Mouse (Mus musculus): ENCODE data around the gene Foxk2. TPM values are rescaled to one million over a fixed set of nuclear protein-coding genes. Genes with fewer than 3 reads are reported as not detected.

Foxk2 gene
- polyA plus RNA-seq, 1 experiment from 2014 or later = 17.8 TPM

DNA sequence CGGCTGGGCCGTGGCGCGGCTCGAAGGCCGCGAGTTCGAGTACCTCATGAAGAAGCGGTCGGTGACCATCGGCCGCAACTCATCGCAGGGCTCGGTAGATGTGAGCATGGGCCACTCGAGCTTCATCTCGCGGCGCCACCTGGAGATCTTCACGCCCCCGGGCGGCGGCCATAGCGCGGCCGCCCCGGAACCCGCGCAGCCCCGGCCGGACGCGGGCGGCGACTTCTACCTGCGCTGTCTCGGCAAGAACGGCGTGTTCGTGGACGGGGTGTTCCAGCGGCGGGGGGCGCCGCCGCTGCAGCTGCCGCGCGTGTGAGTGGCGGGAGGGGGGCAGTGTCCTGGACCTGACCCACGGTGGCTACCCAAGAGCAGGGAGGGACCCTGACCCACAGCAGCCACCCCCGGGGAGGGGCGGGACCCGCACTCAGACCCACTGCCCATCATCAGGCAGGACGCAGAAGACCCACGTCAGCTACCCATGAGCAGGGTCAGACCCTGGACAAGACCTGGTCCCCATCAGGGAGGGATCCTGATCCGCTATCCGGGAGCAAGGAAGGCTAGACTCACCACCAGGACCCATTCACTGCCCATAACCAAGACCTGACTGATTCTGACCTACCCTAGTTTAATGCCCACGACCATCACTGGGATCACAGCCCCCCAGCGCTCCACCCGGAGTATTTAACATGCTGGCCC lies 569 bp downstream of the Foxk2 start:
- Histone ChIP-seq H3K9ac (ENCODE audit: low read length) (peak overlapping the region; percentile 97), H3K4me2 (ENCODE audit: low read length) (peak overlapping the region; percentile 89), H3K36me3 (ENCODE audit: control insufficient read depth, insufficient read depth, low read length) (peaks cover 44% of the 10 kb centered on the region), H3K27me3 (replicated peaks; ENCODE audit: control insufficient read depth, insufficient read depth, low read length) (no peaks in the 10 kb centered on the region), H3K4me3 (ENCODE audit: low read depth, low read length) (peak overlapping the region; percentile 100), H3K4me1 (ENCODE audit: control insufficient read depth, insufficient read depth, low read length) (peaks cover 7% of the 10 kb centered on the region), H3K9me3 (replicated peaks; ENCODE audit: control insufficient read depth, low read length) (no peaks in the 10 kb centered on the region), H3K27ac (ENCODE audit: low read depth, low read length) (peak overlapping the region; percentile 83)
- under 1% methylated on average over 43 of the region's 60 CpGs for WGBS
- DNase-seq (ENCODE audit: low spot score) (no peak), ATAC-seq (peak; percentile 4; the same call in 1 of the 2 replicates)

DNA sequence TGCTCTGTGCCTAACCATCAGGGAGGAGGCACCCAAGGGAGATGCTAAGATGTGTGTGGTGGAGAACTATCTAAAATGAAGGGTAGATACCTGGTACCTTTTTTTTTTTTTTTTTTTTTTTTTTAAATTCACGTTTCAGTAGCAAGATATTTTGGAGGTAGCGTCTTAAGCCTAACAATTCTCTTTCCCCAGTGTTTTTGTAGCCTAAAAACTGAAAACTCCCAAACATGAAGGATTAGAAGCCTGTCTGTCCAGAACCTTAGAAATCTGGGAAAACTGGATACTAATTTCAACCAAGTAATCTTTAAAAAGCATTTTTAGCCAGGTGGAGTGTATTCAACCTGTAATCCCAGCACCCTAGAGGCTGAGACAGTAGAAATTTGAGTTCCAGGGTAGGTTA lies 1.3 kb downstream of the Foxk2 start:
- ATAC-seq (no peak), DNase-seq (ENCODE audit: low spot score) (no peak)
- Histone ChIP-seq H3K4me1 (ENCODE audit: control insufficient read depth, insufficient read depth, low read length) (peaks cover 7% of the 10 kb centered on the region), H3K4me2 (ENCODE audit: low read length) (peak overlapping the region; percentile 89), H3K27me3 (replicated peaks; ENCODE audit: control insufficient read depth, insufficient read depth, low read length) (no peaks in the 10 kb centered on the region), H3K27ac (ENCODE audit: low read depth, low read length) (no peak overlapping the region), H3K9ac (ENCODE audit: low read length) (peak overlapping the region; percentile 97), H3K4me3 (ENCODE audit: low read depth, low read length) (peak overlapping the region; percentile 100), H3K36me3 (ENCODE audit: control insufficient read depth, insufficient read depth, low read length) (peaks cover 43% of the 10 kb centered on the region), H3K9me3 (replicated peaks; ENCODE audit: control insufficient read depth, low read length) (no peaks in the 10 kb centered on the region)
- 49% methylated on average over 2 of the region's 2 CpGs for WGBS

DNA sequence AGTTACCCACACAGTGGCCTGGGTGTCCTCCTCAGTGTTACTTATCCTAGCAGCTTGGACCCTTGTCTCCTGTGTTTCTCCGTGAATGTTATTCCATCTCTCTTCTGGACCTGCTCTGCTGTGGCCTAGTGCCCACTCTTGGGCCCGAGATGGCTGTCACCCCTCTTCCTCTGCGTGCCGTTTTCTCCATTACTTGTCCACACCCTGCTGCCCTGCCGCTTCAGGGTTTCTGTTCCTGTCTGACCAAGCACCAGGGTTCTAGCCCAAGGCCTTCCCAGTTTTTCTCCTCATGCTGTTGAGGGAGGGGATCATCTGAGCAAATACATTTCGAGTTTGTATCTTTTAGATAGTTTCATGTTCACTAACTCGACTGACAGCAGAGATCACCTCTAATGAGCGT lies 17.7 kb downstream of the Foxk2 start:
- Histone ChIP-seq H3K4me1 (ENCODE audit: control insufficient read depth, insufficient read depth, low read length) (no peaks in the 10 kb centered on the region), H3K9me3 (replicated peaks; ENCODE audit: control insufficient read depth, low read length) (no peaks in the 10 kb centered on the region), H3K36me3 (ENCODE audit: control insufficient read depth, insufficient read depth, low read length) (peaks cover 6% of the 10 kb centered on the region; the same call in 1 of the 2 replicates), H3K4me3 (ENCODE audit: low read depth, low read length) (no peak overlapping the region), H3K27ac (ENCODE audit: low read depth, low read length) (no peak overlapping the region), H3K9ac (ENCODE audit: low read length) (no peak overlapping the region), H3K27me3 (replicated peaks; ENCODE audit: control insufficient read depth, insufficient read depth, low read length) (no peaks in the 10 kb centered on the region), H3K4me2 (ENCODE audit: low read length) (no peak overlapping the region)
- ATAC-seq (no peak), DNase-seq (ENCODE audit: low spot score) (no peak)
- WGBS = 92% methylated on average over 8 of the region's 8 CpGs

DNA sequence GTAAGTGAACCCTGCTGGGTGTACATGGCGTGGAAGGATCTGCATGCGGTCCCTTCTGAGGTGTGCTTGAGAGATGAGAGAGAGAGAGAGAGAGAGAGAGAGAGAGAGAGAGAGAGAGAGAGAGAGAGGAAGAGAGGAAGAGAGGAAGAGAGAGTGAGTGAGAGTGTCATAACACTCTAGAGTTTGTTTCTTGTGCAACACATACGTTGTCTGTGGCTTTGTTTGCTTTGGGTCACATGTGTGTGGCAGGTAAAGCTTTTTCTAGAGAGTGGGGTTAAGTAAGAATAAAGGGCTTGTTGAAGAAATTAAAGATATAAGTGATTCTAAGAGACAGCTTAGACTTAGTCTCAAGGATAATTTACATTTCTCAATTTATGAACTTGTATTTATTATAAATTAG lies 18.2 kb downstream of the Foxk2 start:
- no peaks in the 10 kb centered on the region for H3K27me3 ChIP-seq (replicated peaks; ENCODE audit: control insufficient read depth, insufficient read depth, low read length)
- 90% methylated on average over 3 of the region's 3 CpGs for WGBS
- no peak overlapping the region for H3K4me3 ChIP-seq (ENCODE audit: low read depth, low read length)
- DNase-seq (ENCODE audit: low spot score) = no peak
- no peaks in the 10 kb centered on the region for H3K4me1 ChIP-seq (ENCODE audit: control insufficient read depth, insufficient read depth, low read length)
- no peak overlapping the region for H3K27ac ChIP-seq (ENCODE audit: low read depth, low read length)
- ATAC-seq = no peak
- no peaks in the 10 kb centered on the region for H3K9me3 ChIP-seq (replicated peaks; ENCODE audit: control insufficient read depth, low read length)
- H3K9ac ChIP-seq (ENCODE audit: low read length) = no peak overlapping the region
- no peak overlapping the region for H3K4me2 ChIP-seq (ENCODE audit: low read length)
- H3K36me3 ChIP-seq (ENCODE audit: control insufficient read depth, insufficient read depth, low read length) = peaks cover 6% of the 10 kb centered on the region; the same call in 1 of the 2 replicates

DNA sequence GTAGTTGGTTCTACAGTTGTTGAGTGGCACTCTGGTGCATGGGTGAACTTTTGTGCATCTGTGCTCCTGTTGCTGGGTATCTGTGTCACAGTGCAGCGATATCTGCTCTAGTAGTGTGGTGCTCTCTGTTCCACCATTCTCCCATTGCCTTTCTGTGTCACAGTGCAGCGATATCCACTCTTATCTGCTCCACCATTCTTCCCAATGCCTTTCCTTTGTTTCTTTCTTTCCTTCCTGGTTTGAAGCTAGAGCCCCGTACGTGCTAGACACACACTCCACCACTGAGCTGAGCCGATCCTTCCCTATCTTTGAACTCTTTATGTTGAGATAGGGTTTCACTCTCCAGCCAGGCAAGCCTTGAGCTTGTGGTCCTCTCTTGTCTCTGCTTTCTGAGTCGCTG lies 23.1 kb downstream of the Foxk2 start:
- Histone ChIP-seq H3K27ac (ENCODE audit: low read depth, low read length) (no peak overlapping the region), H3K4me2 (ENCODE audit: low read length) (no peak overlapping the region), H3K4me1 (ENCODE audit: control insufficient read depth, insufficient read depth, low read length) (no peaks in the 10 kb centered on the region), H3K27me3 (replicated peaks; ENCODE audit: control insufficient read depth, insufficient read depth, low read length) (no peaks in the 10 kb centered on the region), H3K36me3 (ENCODE audit: control insufficient read depth, insufficient read depth, low read length) (peaks cover 40% of the 10 kb centered on the region), H3K9ac (ENCODE audit: low read length) (no peak overlapping the region), H3K9me3 (replicated peaks; ENCODE audit: control insufficient read depth, low read length) (no peaks in the 10 kb centered on the region), H3K4me3 (ENCODE audit: low read depth, low read length) (no peak overlapping the region)
- WGBS = 90% methylated on average over 6 of the region's 6 CpGs
- ATAC-seq (no peak), DNase-seq (ENCODE audit: low spot score) (no peak)

DNA sequence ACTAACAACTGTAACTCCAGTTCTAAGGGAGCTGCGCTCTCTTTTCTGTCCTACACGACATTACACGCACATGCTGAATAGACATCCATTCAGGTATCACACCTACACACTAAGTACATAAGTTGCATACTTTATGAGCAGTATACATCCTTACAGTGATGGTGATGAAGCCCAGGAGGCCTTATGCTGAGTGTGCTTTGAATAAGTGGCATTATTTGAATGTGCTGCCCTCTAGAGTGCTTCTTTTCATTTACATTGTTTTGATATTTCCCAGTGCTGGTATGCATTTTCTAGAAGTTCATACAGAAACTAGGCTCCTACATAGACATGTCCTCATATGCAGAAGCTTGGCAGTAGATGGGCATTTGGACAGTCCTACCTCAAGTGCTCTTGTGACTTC lies 30.1 kb downstream of the Foxk2 start:
- Histone ChIP-seq H3K27ac (ENCODE audit: low read depth, low read length) (no peak overlapping the region), H3K36me3 (ENCODE audit: control insufficient read depth, insufficient read depth, low read length) (peaks cover 88% of the 10 kb centered on the region), H3K4me2 (ENCODE audit: low read length) (no peak overlapping the region), H3K27me3 (replicated peaks; ENCODE audit: control insufficient read depth, insufficient read depth, low read length) (no peaks in the 10 kb centered on the region), H3K4me1 (ENCODE audit: control insufficient read depth, insufficient read depth, low read length) (no peaks in the 10 kb centered on the region), H3K9me3 (replicated peaks; ENCODE audit: control insufficient read depth, low read length) (no peaks in the 10 kb centered on the region), H3K9ac (ENCODE audit: low read length) (no peak overlapping the region), H3K4me3 (ENCODE audit: low read depth, low read length) (no peak overlapping the region)
- ATAC-seq (no peak), DNase-seq (ENCODE audit: low spot score) (no peak)
- 90% methylated on average over 3 of the region's 3 CpGs for WGBS

DNA sequence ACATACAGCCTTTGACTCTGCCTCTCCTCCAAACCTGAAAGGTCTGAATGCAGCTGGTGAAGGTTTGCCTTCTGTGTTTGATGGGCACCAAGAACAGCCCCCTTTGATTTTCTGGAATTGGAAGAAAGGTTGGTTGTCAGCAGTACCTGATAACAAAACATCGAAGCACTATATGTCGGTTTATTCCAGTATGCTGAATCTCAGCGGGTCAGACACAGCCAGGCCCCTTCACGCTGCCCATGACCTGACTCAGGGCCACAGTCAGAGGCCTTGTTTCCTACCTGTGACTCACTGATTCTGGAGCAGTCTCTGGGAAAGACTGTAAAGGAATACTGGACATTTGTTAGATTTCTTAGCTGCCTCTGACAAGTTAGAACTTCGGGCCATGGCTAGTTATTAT lies 35.0 kb downstream of the Foxk2 start:
- DNase-seq (ENCODE audit: low spot score) = no peak
- H3K4me2 ChIP-seq (ENCODE audit: low read length) = no peak overlapping the region
- H3K27ac ChIP-seq (ENCODE audit: low read depth, low read length) = no peak overlapping the region
- no peaks in the 10 kb centered on the region for H3K4me1 ChIP-seq (ENCODE audit: control insufficient read depth, insufficient read depth, low read length)
- H3K9me3 ChIP-seq (replicated peaks; ENCODE audit: control insufficient read depth, low read length) = no peaks in the 10 kb centered on the region
- no peak for ATAC-seq
- no peak overlapping the region for H3K4me3 ChIP-seq (ENCODE audit: low read depth, low read length)
- H3K36me3 ChIP-seq (ENCODE audit: control insufficient read depth, insufficient read depth, low read length) = peaks cover 85% of the 10 kb centered on the region
- no peaks in the 10 kb centered on the region for H3K27me3 ChIP-seq (replicated peaks; ENCODE audit: control insufficient read depth, insufficient read depth, low read length)
- H3K9ac ChIP-seq (ENCODE audit: low read length) = no peak overlapping the region
- WGBS = 98% methylated on average over 5 of the region's 5 CpGs

DNA sequence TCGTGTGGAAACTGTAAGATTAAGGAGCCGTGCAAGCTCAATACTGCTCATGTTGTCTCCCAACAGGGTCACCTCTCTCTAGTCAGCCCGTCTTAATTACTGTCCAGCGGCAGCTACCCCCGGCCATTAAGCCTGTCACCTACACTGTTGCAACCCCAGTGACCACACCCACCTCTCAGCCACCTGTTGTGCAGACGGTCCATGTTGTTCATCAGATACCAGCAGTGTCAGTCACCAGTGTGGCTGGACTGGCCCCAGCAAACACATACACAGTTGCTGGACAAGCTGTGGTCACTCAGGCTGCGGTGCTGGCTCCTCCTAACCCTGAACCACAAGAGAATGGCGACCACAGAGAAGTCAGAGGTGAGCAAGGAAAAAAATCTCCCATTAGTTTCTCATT lies 38.7 kb downstream of the Foxk2 start:
- Histone ChIP-seq H3K4me1 (ENCODE audit: control insufficient read depth, insufficient read depth, low read length) (no peaks in the 10 kb centered on the region), H3K9me3 (replicated peaks; ENCODE audit: control insufficient read depth, low read length) (no peaks in the 10 kb centered on the region), H3K4me2 (ENCODE audit: low read length) (no peak overlapping the region), H3K27ac (ENCODE audit: low read depth, low read length) (no peak overlapping the region), H3K27me3 (replicated peaks; ENCODE audit: control insufficient read depth, insufficient read depth, low read length) (no peaks in the 10 kb centered on the region), H3K4me3 (ENCODE audit: low read depth, low read length) (no peak overlapping the region), H3K9ac (ENCODE audit: low read length) (no peak overlapping the region), H3K36me3 (ENCODE audit: control insufficient read depth, insufficient read depth, low read length) (peaks cover 84% of the 10 kb centered on the region)
- no peak for ATAC-seq
- WGBS = 91% methylated on average over 8 of the region's 8 CpGs
- DNase-seq (ENCODE audit: low spot score) = no peak

DNA sequence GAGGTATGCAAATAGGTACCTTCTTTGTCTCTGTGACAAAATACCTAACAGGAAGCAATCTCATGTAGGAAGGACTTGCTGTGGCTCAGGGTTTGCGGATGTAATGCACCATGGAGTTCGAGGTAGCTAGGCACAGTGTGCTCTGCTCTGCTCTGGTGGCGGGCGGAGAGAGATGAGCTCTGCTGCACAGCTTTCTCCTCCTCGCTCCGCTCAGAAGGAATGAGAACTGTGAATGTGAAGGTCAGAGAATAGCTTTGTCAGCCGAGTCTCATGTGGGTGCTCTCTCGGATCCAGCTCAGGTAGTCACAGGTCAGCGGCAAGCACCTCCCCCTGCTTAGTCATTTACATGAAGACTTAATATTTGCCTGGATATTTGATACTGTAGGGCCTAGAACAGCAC lies 40.5 kb downstream of the Foxk2 start:
- DNase-seq (ENCODE audit: low spot score) = no peak
- peaks cover 87% of the 10 kb centered on the region for H3K36me3 ChIP-seq (ENCODE audit: control insufficient read depth, insufficient read depth, low read length)
- 94% methylated on average over 9 of the region's 9 CpGs for WGBS

More for the DNA sequence above, 40.5 kb downstream of the Foxk2 start:
- ATAC-seq = no peak
- no peaks in the 10 kb centered on the region for H3K4me1 ChIP-seq (ENCODE audit: control insufficient read depth, insufficient read depth, low read length)
- H3K27me3 ChIP-seq (replicated peaks; ENCODE audit: control insufficient read depth, insufficient read depth, low read length) = no peaks in the 10 kb centered on the region
- H3K9me3 ChIP-seq (replicated peaks; ENCODE audit: control insufficient read depth, low read length) = no peaks in the 10 kb centered on the region
- no peak overlapping the region for H3K27ac ChIP-seq (ENCODE audit: low read depth, low read length)
- H3K4me3 ChIP-seq (ENCODE audit: low read depth, low read length) = no peak overlapping the region
- no peak overlapping the region for H3K9ac ChIP-seq (ENCODE audit: low read length)
- H3K4me2 ChIP-seq (ENCODE audit: low read length) = no peak overlapping the region
